Mouse (Mus musculus) layer of hippocampus, adult 2 months (tissue): ENCODE results near the gene Vav2. TPM values are rescaled to one million over a fixed set of nuclear protein-coding genes. Genes with fewer than 3 reads are reported as not detected.

Experiments used
- DNase-seq, 2 experiments: peaks; one replicate each; pipeline ENCODE4 v3.0.0; 2022; ENCODE audit warnings: low spot score in 2 of 2
- H3K27ac ChIP-seq: fragments of 200-600 bp; 2 replicates; pipeline ENCODE4 v1.8.1; 2022
- H3K4me3 ChIP-seq: fragments of 200-600 bp; 2 replicates; pipeline ENCODE4 v1.8.1; 2022; ENCODE audit warnings: mild to moderate bottlenecking
- CTCF ChIP-seq: fragments of 200-600 bp; conservative IDR thresholded peaks from 2 replicates; pipeline ENCODE4 v1.8.1; 2022; ENCODE audit warnings: antibody characterized with exemption, mild to moderate bottlenecking, moderate library complexity
- total RNA-seq, 2 experiments: library from RNA; stranded (reverse); gene quantifications; 2 replicates each; pipeline ENCODE4 v1.2.3; 2021

Vav2 gene
- total RNA-seq, 2 experiments from 2014 or later: 10.9 to 11.0 TPM

- H3K27ac ChIP-seq: no peak overlapping the region
These were observed 1.2 kb upstream of the Vav2 start for GRCm38 (mm10) chr2:27428071-27428470.

GRCm38 (mm10) chr2:27426406-27426854 lies 403 bp downstream of the Vav2 start:
- TF ChIP-seq CTCF: no peak
- Histone ChIP-seq H3K27ac (peak overlapping the region; percentile 65; the same call in 1 of the 2 replicates), H3K4me3 (peak overlapping the region; percentile 76)
- DNase-seq: no peak

More at GRCm38 (mm10) chr2:27428071-27428470, 1.2 kb upstream of the Vav2 start:
- DNase-seq: peak; percentile 83 to 90
- TF ChIP-seq CTCF: peak; percentile 99
- H3K4me3 ChIP-seq: no peak overlapping the region

- H3K27ac ChIP-seq: peak overlapping the region; percentile 48; the same call in 1 of the 2 replicates
- peak overlapping the region; percentile 76 for H3K4me3 ChIP-seq
- TF ChIP-seq CTCF: no peak
- DNase-seq: no peak
These were observed 955 bp downstream of the Vav2 start for GRCm38 (mm10) chr2:27425751-27426405.

GRCm38 (mm10) chr2:27425161-27425611 lies 1.6 kb downstream of the Vav2 start:
- 0 out of 2 replicates have a peak overlapping the region, but pooled peaks have one; percentile 48 for H3K27ac ChIP-seq
- no peak for DNase-seq
- TF ChIP-seq CTCF: no peak
- H3K4me3 ChIP-seq: peak overlapping the region; percentile 76

GRCm38 (mm10) chr2:27423596-27423995 lies 3.2 kb downstream of the Vav2 start:
- TF ChIP-seq CTCF: no peak
- no peak overlapping the region for H3K4me3 ChIP-seq
- H3K27ac ChIP-seq: no peak overlapping the region
- DNase-seq: no peak

- TF ChIP-seq CTCF: no peak
- no peak overlapping the region for H3K27ac ChIP-seq
- peak; percentile 62 to 67 for DNase-seq
- H3K4me3 ChIP-seq: peak overlapping the region; percentile 1; the same call in 1 of the 2 replicates
These were observed 5.4 kb downstream of the Vav2 start for GRCm38 (mm10) chr2:27421293-27422068.

- H3K27ac ChIP-seq: 0 out of 2 replicates have a peak overlapping the region, but pooled peaks have one; percentile 48
These were observed 8.2 kb downstream of the Vav2 start for GRCm38 (mm10) chr2:27418577-27419070.

GRCm38 (mm10) chr2:27417648-27418153 lies 9.1 kb downstream of the Vav2 start:
- DNase-seq: no peak
- Histone ChIP-seq H3K27ac (0 out of 2 replicates have a peak overlapping the region, but pooled peaks have one; percentile 48), H3K4me3 (no peak overlapping the region)
- no peak for TF ChIP-seq CTCF

More at GRCm38 (mm10) chr2:27418577-27419070, 8.2 kb downstream of the Vav2 start:
- TF ChIP-seq CTCF: no peak
- no peak overlapping the region for H3K4me3 ChIP-seq
- no peak for DNase-seq

GRCm38 (mm10) chr2:27416425-27416824 lies 10.4 kb downstream of the Vav2 start:
- Histone ChIP-seq H3K27ac (no peak overlapping the region), H3K4me3 (no peak overlapping the region)
- DNase-seq: no peak
- TF ChIP-seq CTCF: no peak

- no peak for TF ChIP-seq CTCF
These were observed 11.6 kb downstream of the Vav2 start for GRCm38 (mm10) chr2:27415060-27415783.

GRCm38 (mm10) chr2:27413936-27414657 lies 12.7 kb downstream of the Vav2 start:
- TF ChIP-seq CTCF: no peak
- no peak overlapping the region for H3K4me3 ChIP-seq
- DNase-seq: no peak
- no peak overlapping the region for H3K27ac ChIP-seq

More at GRCm38 (mm10) chr2:27415060-27415783, 11.6 kb downstream of the Vav2 start:
- Histone ChIP-seq H3K4me3 (no peak overlapping the region), H3K27ac (no peak overlapping the region)
- no peak for DNase-seq

- no peak for TF ChIP-seq CTCF
- H3K27ac ChIP-seq: no peak overlapping the region
These were observed 13.3 kb downstream of the Vav2 start for GRCm38 (mm10) chr2:27413582-27413935.

More at GRCm38 (mm10) chr2:27413582-27413935, 13.3 kb downstream of the Vav2 start:
- DNase-seq: no peak
- H3K4me3 ChIP-seq: no peak overlapping the region
